Mouse (Mus musculus): Measurements from ENCODE around the gene Lemd2. TPM values are rescaled to one million over a fixed set of nuclear protein-coding genes. Genes with fewer than 3 reads are reported as not detected.

Lemd2 gene
- total and polyA plus RNA-seq, 3 experiments, result 30.0 to 38.3 (median 31.4) TPM

DNA sequence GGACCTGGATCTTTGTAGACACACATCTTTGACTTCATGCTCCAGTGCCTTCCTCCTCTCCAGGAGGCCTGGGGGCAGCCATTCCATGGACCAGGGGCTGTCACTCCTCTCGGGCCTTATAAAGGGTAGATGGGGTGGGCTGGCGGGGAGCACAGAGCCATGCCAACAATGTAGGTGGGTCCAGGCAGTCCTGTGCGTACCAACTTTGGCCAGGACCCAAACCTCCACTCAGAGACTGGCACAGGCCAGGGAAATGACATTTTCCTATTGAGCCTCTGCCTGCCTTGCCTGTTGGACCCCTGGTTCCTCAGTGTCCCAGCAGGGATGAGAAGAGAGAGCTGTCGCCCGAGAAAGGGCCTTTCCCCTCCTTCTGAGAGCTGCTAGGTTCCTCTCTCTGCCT lies 21.9 kb downstream of the Lemd2 start:
- Histone ChIP-seq H3K36me3 (ENCODE audit: control insufficient read depth, insufficient read depth, low read length) (no peaks in the 10 kb centered on the region), H3K9ac (ENCODE audit: low read depth, low read length) (no peak overlapping the region), H3K79me2 (replicated peaks; ENCODE audit: control insufficient read depth, insufficient read depth, low read length) (no peaks in the 10 kb centered on the region), H3K27ac (no peak overlapping the region), H3K4me3 (no peak overlapping the region), H3K4me1 (ENCODE audit: control insufficient read depth, insufficient read depth, low read length) (no peaks in the 10 kb centered on the region), H3K27me3 (ENCODE audit: control insufficient read depth, insufficient read depth, low read length) (no peaks in the 10 kb centered on the region)
- intact Hi-C loops (cut with DNase I), result no loop called here
- no peak for TF ChIP-seq EP300 (IDR thresholded peaks at IDR 0.05; ENCODE audit: insufficient read depth, low read depth, low read length)
- no peak for TF ChIP-seq POLR2A (IDR thresholded peaks at IDR 0.05; ENCODE audit: insufficient read depth, low read depth, low read length)
- TF ChIP-seq CTCF (IDR thresholded peaks at IDR 0.05), result no peak
- 83% methylated on average over 5 of the region's 5 CpGs for WGBS
- no peak for DNase-seq

DNA sequence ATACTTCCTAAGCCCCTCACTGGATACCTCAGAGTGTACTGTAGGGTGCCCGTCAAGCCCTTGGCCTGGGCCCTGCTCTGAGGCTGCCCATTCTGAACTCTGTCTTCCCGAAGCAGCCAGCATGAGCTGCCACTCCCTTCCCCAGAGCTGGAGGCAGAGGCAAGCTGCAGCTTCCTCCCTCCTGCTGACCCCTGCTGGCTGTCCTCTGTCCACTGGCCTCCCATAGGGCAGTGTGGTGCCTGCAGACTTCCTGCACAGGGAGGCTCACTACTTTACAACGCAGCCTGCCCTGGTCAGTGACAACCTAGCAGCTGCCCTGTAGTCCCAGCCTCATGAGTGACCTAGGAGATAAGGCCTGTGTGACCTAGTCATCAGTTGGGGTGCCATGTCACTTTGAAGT lies 22.6 kb downstream of the Lemd2 start:
- TF ChIP-seq POLR2A (IDR thresholded peaks at IDR 0.05; ENCODE audit: insufficient read depth, low read depth, low read length) (no peak), EP300 (IDR thresholded peaks at IDR 0.05; ENCODE audit: insufficient read depth, low read depth, low read length) (0 out of 2 replicates have a peak, but pooled peaks have one; percentile 49), CTCF (IDR thresholded peaks at IDR 0.05) (peak; percentile 71)
- 15% methylated on average over 3 of the region's 3 CpGs for WGBS
- Histone ChIP-seq H3K4me1 (ENCODE audit: control insufficient read depth, insufficient read depth, low read length) (no peaks in the 10 kb centered on the region), H3K79me2 (replicated peaks; ENCODE audit: control insufficient read depth, insufficient read depth, low read length) (no peaks in the 10 kb centered on the region), H3K4me3 (no peak overlapping the region), H3K27ac (no peak overlapping the region), H3K9ac (ENCODE audit: low read depth, low read length) (no peak overlapping the region), H3K27me3 (ENCODE audit: control insufficient read depth, insufficient read depth, low read length) (no peaks in the 10 kb centered on the region), H3K36me3 (ENCODE audit: control insufficient read depth, insufficient read depth, low read length) (no peaks in the 10 kb centered on the region)
- intact Hi-C loops (cut with DNase I), result loop anchor here (2.0 kb wide), 1 partner anchor 47 kb away; no protein-coding TSS in a partner anchor
- DNase-seq, result peak in 1 of 2 experiments; percentile 50

DNA sequence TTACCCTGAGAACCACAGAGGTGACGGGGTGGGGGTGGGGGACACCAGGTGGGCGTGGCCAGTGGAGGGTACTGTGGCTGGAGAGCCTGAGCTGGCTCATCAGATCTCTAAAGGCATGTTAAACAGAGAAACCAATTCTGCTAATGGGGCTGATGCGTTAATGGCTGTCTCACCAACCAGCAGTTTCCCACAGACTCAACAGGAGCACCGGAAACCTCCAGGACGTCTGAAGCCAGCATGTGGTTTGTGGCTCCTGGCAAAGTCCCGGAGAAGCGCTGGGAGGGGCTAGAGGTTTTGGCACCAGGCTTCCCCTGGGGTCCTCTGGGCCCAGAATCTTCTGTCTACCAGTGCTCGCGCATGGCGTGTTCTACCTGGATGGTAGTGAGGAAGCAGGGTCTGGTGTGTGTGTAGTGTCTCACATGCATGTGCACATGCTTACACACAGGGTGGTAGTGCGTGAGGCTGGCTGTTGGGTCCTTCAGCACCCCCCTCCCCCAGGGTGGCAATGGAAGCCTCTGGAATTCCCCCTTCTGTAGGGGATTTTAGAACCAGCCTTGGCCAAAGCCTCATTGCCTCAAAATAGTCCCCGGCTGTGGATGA lies 24.5 kb downstream of the Lemd2 start:
- TF ChIP-seq POLR2A (IDR thresholded peaks at IDR 0.05; ENCODE audit: insufficient read depth, low read depth, low read length) (no peak), CTCF (IDR thresholded peaks at IDR 0.05) (no peak), EP300 (IDR thresholded peaks at IDR 0.05; ENCODE audit: insufficient read depth, low read depth, low read length) (no peak)
- no peak for DNase-seq
- no peak overlapping the region for H3K9ac ChIP-seq (ENCODE audit: low read depth, low read length)
- H3K79me2 ChIP-seq (replicated peaks; ENCODE audit: control insufficient read depth, insufficient read depth, low read length), result no peaks in the 10 kb centered on the region
- intact Hi-C loops (cut with DNase I), result loop anchor here (2.0 kb wide), 1 partner anchor 45 kb away; no protein-coding TSS in a partner anchor
- no peaks in the 10 kb centered on the region for H3K36me3 ChIP-seq (ENCODE audit: control insufficient read depth, insufficient read depth, low read length)
- no peaks in the 10 kb centered on the region for H3K27me3 ChIP-seq (ENCODE audit: control insufficient read depth, insufficient read depth, low read length)
- H3K27ac ChIP-seq, result no peak overlapping the region
- no peaks in the 10 kb centered on the region for H3K4me1 ChIP-seq (ENCODE audit: control insufficient read depth, insufficient read depth, low read length)
- H3K4me3 ChIP-seq, result no peak overlapping the region
- 61% methylated on average over 12 of the region's 12 CpGs for WGBS

DNA sequence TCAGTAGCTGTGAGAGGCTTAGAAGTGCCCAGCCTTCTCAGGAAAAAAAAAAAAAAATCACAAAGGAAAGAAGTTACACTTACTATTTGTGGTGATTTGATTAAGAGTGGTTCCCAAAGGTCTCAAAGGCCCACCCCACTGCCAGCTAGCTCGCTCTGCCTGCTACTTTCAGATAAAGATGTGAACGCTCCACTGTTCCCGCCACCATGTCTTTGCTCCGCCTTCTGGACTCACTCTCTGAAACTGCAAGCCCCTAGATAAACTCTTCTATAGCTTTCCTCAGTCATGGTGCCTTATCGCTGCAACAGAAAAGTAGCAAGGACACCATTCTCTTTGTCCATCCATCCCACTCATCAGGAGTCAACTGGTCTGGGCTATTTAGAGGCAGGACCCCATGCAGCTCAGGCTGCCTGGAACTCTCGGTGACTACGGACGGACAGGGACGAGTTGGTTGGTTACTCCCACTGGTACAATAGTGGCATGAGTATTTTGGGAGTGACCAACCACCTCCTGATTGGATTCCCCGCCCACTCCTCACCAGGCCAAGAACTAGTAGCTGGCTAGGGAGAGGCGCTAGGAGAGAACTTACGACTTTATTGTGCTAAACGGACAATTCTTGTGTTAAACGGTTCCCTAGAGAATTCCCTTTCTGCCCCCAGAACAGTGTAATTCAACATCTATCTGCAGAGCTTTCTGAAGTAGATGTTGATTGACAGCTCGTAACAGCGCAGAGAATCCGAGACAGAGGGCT lies 25.7 kb downstream of the Lemd2 start:
- Histone ChIP-seq H3K79me2 (replicated peaks; ENCODE audit: control insufficient read depth, insufficient read depth, low read length) (no peaks in the 10 kb centered on the region), H3K27ac (no peak overlapping the region), H3K4me1 (ENCODE audit: control insufficient read depth, insufficient read depth, low read length) (no peaks in the 10 kb centered on the region), H3K4me3 (no peak overlapping the region), H3K9ac (ENCODE audit: low read depth, low read length) (no peak overlapping the region), H3K36me3 (ENCODE audit: control insufficient read depth, insufficient read depth, low read length) (no peaks in the 10 kb centered on the region), H3K27me3 (ENCODE audit: control insufficient read depth, insufficient read depth, low read length) (no peaks in the 10 kb centered on the region)
- 92% methylated on average over 17 of the region's 17 CpGs for WGBS
- DNase-seq, result no peak
- no peak for TF ChIP-seq EP300 (IDR thresholded peaks at IDR 0.05; ENCODE audit: insufficient read depth, low read depth, low read length)
- TF ChIP-seq CTCF (IDR thresholded peaks at IDR 0.05), result no peak
- no peak for TF ChIP-seq POLR2A (IDR thresholded peaks at IDR 0.05; ENCODE audit: insufficient read depth, low read depth, low read length)
- intact Hi-C loops (cut with DNase I), result no loop called here

DNA sequence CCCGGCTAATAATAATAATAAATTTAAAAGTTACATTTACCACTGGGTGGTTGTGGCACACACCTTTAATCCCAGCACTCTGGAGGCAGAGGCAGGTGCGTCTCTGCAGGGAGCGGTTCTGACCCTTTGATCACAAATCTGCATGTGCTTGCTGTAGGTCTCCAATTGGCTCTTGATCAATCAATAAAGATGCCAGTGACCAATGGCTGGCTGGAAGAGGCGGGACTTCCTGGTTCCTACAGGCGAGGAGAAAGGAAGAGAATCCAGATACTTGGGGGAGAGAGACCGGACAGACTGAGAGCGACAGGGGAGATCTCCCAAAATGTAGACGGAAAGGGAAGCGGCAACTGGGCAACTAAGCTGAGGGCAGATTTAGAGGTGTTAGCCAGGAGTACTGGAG lies 26.2 kb downstream of the Lemd2 start:
- intact Hi-C loops (cut with DNase I), result no loop called here
- 85% methylated on average over 9 of the region's 9 CpGs for WGBS
- DNase-seq, result no peak
- Histone ChIP-seq H3K27ac (no peak overlapping the region), H3K4me1 (ENCODE audit: control insufficient read depth, insufficient read depth, low read length) (no peaks in the 10 kb centered on the region), H3K79me2 (replicated peaks; ENCODE audit: control insufficient read depth, insufficient read depth, low read length) (no peaks in the 10 kb centered on the region), H3K36me3 (ENCODE audit: control insufficient read depth, insufficient read depth, low read length) (no peaks in the 10 kb centered on the region), H3K27me3 (ENCODE audit: control insufficient read depth, insufficient read depth, low read length) (no peaks in the 10 kb centered on the region), H3K4me3 (no peak overlapping the region), H3K9ac (ENCODE audit: low read depth, low read length) (no peak overlapping the region)
- no peak for TF ChIP-seq CTCF (IDR thresholded peaks at IDR 0.05)
- TF ChIP-seq EP300 (IDR thresholded peaks at IDR 0.05; ENCODE audit: insufficient read depth, low read depth, low read length), result no peak
- TF ChIP-seq POLR2A (IDR thresholded peaks at IDR 0.05; ENCODE audit: insufficient read depth, low read depth, low read length), result no peak

DNA sequence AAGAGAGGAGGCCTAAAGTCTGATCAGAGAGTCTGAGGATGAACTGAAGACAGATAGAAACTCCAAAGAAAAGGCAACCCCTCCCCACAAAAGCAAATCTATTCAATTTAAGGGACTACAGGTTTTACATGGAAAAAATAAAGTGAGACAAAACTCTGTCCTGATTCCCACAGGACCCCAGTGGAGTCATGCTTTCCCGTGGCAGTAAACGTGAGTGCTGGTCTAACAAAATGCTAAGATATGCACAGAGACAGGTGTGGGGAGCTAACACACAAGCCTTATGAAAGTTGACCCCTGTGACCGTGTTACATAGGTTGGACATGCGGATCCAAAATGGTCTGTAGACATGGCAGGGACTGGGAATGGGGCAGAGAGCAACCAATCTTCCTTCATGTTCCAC lies 27.5 kb downstream of the Lemd2 start:
- no peak for DNase-seq
- WGBS, result 92% methylated on average over 4 of the region's 4 CpGs
- Histone ChIP-seq H3K27me3 (ENCODE audit: control insufficient read depth, insufficient read depth, low read length) (no peaks in the 10 kb centered on the region), H3K36me3 (ENCODE audit: control insufficient read depth, insufficient read depth, low read length) (no peaks in the 10 kb centered on the region), H3K4me1 (ENCODE audit: control insufficient read depth, insufficient read depth, low read length) (no peaks in the 10 kb centered on the region), H3K9ac (ENCODE audit: low read depth, low read length) (no peak overlapping the region), H3K4me3 (no peak overlapping the region), H3K79me2 (replicated peaks; ENCODE audit: control insufficient read depth, insufficient read depth, low read length) (no peaks in the 10 kb centered on the region), H3K27ac (no peak overlapping the region)
- intact Hi-C loops (cut with DNase I), result no loop called here
- TF ChIP-seq EP300 (IDR thresholded peaks at IDR 0.05; ENCODE audit: insufficient read depth, low read depth, low read length) (no peak), CTCF (IDR thresholded peaks at IDR 0.05) (no peak), POLR2A (IDR thresholded peaks at IDR 0.05; ENCODE audit: insufficient read depth, low read depth, low read length) (no peak)

Measured in heart, adult 2 months (tissue).